Mouse (Mus musculus) megakaryocyte-erythroid progenitor cell, adult 5-6 weeks (primary cell): ENCODE results near the gene Gm10203. TPM values are rescaled to one million over a fixed set of nuclear protein-coding genes. Genes with fewer than 3 reads are reported as not detected.
"Not testable (repeated sequence)": the region's sequence is repeated elsewhere in the genome, so short reads cannot be mapped to it uniquely, and the experiment has no call there.

Experiments
- ATAC-seq: replicated peaks from 2 replicates; pipeline ENCODE4 v1.8.0; 2016; ENCODE audit warnings: mild to moderate bottlenecking, inconsistent platforms; ENCODE audit not compliant: severe bottlenecking, poor library complexity, low FRiP score, low TSS enrichment
- total RNA-seq, 2 experiments: library from RNA; stranded (forward) in 1 of 2; stranded (reverse) in 1 of 2; fragments of 200-1000, 215-1000 nt in 1 of 2; fragments of >200 nt in 1 of 2; fragmentation: Nextera tagmentation in 1 of 2; gene quantifications; 2 replicates each; pipeline ENCODE4 v1.2.3; 2014 to 2017

Gene Gm10203
- total RNA-seq, 2 experiments from 2014 or later = not detected

DNA sequence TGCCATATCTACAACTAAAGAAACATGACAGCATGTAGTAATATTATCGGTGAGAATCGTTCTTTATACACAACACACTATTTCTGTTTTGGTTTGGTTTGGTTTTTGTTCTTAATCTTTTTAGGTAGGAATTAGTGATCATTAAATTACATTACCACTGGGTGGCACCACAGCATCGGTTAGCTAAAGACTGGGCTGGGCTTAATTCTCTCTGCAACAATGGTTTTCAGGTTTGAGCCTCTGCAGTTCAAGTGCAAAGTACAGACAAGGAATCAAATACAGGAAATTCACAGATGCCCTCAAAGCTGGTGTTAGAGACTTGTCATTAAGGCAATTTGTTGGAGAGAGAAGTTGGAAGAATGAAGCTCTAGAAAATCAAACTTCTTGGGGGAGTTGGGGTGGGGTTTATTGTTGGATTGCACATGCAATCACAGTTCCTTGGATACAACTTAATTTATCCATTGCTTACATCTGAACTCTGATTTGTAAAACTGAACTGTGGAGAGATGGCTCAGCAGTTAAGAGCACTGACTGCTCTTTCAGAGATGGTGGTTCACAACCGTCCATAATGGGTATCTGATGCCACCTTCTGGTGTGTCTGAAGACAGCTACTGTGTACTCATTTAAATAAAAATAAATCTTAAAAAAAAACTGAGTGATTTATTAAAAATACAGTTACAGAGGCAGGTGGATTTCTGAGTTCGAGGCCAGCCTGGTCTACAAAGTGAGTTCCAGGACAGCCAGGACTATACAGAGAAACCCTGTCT is 2.5 kb downstream of the Gm10203 start:
- ATAC-seq = peak; percentile 96

DNA sequence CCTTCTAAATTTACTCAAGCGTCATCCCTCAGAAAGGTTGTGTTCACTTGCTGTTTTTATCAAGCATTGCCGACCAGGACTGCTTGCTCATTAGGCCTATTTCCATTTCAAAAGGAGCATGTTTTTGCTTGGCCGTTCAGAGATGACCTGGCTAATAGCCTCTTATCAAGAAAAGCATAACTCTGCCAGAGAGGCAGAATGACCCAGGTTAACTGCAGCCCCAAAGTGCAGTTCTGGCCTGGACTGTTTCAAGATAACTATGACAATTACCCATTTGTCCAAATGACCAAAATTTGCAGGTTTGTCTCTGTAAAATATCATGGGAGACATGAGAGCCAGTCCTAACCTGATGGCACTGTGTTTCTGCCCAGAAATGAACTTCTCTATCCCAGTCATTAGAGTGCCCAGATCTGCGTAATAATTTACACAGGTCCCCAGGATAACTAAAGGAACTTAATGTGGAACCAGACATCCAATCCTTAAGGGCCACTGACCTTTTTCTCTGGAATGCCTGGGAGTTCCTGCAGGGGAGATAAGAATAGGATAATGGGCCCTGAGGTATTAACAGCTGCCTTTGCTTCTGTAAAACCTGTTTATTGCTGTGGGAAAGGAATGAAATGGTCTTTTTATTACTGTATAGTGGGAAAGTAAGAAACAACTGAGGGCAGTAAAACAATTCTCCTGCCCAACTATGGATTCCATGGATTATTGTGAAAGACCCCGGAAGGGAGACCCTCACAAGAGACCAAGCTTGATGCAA is 4.6 kb downstream of the Gm10203 start:
- no peak for ATAC-seq

DNA sequence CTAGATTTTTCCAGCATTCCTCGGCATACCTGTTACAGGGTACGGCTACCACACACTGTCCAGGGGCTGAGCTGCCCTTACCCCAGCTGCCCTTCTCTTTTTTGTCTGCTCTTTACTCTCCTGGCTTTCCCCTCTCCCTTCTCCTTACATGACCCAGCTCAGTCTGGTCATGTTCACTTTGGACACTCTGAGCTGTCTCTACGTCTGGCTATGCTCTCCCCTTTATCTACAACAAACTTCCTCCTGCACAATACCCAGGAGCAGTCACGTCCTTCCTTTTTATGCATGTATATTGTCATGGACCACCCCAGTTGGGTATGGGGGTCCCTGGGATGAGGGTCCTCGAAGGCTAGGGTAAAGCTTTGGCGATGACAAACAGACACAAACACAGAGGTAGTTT is 5.7 kb downstream of the Gm10203 start:
- ATAC-seq = no peak

DNA sequence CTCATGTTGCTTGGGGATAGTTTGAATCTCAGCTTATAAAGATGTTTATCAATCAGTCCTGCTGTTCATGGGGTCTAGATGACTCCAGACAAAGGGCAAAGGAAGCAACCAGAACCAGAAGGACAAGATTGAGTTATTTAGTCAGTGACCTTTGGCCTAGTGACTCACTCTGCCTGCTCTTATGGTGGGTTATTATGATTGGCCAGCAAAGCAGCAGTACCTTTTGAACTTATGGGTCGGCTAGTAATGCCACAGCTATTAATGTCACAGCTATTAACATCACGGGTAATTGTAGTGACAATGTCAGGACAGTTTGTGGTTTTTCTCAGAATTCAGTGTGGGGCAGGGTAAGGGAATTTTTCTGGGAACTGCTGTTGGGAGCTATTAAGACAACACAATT is 8.0 kb downstream of the Gm10203 start:
- ATAC-seq = no peak

DNA sequence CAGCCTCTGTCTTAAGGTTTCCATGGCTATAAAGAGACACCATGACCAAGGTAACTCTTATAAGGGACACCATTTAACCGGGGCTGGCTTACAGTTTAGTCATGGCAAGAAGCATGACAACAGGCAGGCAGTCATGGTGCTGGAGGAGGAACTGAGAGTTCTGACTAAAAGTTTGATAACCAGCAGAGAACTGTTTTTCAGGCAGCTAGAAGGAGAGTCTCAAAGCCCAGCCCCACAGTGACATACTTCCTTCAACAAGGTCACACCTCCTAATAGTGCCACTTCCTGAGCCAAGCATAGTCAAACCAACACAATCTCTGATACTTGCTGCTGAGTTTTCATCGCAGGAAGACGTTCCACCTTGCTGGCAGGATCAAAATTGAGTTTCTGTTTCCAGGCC is 9.0 kb downstream of the Gm10203 start:
- no peak for ATAC-seq

DNA sequence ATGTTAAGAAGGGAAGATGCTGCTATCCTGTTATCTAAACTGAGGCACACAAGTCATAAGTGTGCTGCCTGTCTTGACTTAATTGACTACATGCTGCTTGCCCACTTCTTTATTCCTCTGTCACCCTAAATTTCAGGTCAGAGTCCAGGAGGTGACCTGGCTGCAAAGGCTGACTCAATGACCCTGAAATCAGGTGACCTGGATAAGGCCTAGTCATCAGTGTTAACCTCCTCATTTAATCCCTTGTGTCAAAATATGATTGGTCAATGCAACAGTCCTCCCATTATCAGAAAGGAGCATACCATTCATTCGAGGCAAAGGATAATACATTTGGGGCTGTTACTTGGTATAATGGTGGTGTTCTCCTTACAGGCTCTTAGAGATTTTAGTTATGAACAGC is 9.5 kb downstream of the Gm10203 start, which contains the start of gene Etfbkmt:
Etfbkmt (plus strand) TSS at position 379 of the 400 bp plus-strand sequence.
- ATAC-seq = no peak

DNA sequence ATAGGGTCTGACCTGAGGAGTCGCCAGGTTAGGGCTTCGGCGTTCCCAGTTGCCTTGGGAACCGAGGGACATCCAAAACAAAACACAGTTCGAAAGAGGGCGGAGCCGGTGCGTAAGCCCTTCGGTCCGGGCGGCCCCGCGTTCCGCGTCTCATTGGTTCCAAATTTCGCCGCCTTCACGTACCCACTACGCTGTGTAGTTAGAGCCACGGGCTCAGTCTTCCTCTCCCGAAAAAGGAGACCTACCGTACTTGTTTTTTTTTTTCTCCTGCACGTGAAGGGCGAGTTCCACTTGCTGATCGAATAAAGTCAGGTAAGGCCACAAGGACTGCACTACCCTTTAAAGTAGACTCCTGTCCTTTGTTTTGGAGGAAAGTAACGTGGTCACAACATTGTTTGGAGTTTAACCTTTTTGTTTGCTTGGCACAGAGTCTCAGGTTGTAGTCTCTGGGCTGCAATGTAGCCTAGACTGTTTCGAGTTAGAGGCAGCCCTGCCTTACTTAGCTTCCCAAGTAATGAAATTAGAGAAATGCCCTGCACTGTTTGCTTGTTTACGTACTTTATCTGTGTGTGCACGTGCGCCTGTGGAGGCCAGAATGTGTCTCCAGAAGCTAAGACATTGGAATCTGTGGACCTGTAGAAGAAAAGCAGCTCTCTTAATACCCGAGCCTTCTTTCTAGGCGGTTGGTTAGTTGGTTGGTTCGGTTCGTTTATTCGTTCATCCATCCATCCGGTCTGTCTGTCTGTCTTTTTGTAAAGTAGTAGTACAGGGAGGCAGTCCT is 11.6 kb downstream of the Gm10203 start:
- peak; percentile 94 for ATAC-seq

DNA sequence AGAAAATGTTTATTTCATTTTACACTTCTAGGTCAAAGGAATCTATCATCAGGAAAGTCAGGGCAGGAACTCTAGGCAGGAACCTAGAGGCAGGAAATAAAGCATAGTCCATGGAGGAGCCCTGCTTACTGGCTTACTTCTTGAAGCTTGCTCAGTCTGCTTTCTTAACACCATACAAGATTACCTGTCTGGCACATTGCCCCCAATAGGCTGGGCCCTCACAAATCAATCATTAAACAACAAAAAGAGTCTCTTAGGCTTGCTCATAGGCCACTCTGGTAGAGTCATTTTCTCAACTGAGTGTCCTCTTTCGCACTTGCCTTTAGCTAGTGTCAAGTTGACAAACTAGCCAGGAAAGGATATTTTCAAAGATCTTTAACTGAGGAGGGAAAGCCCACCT is 15.2 kb downstream of the Gm10203 start:
- no peak for ATAC-seq

DNA sequence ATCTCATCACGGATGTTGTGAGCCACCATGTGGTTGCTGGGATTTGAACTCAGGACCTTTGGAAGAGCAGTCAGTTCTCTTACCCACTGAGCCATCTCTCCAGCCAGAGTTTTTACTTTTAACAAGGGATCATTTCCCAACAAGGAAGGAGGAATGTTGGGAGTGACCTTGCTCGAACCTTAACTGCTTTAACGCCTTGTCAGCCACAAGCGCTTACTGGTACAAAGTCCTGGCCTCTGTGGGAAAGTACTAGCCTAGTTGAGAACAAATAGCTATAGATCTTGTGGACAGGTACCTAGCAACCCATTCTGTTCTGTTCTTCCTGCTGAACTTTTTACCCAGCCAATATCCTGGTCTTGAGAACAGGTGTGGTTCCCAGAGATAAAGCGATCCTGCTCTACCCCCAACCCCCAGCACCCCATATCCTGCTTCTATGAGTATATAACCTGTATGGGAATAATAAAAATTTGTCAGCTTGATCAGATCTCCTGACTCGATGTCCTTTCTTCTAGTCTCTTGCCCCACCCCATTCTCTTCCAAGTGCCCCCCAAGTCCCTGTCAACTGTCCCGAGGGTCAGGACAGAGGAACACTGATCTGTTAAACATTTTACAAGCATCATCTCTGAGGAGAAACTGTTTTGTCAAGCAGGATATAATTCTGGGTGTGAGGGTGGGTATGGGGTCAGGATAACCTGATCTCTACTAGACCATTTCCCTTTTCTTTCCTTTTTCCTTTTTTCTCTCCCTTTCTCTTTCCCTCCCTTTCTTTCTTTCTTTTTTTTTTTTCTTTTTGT is 18.7 kb downstream of the Gm10203 start:
- ATAC-seq = no peak

DNA sequence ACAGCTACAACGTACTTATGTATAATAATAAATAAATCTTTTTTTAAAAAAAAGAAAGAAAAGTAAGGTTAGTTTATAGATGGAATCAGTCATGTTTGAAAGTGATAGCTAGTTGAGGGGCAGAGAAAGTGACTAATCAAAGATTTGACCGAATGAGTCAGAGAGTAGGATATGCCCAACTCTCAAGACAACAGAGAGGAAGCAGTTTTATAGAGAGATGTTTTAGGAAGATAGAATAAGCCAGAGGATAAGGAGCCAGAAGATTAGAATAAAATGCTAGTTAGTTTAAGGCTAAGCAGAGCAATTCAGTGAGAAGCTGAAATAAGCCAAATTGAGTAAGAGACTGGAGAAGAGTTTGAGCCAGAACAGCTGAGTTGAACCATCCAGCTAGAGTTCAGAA is 22.1 kb downstream of the Gm10203 start:
- no peak for ATAC-seq

DNA sequence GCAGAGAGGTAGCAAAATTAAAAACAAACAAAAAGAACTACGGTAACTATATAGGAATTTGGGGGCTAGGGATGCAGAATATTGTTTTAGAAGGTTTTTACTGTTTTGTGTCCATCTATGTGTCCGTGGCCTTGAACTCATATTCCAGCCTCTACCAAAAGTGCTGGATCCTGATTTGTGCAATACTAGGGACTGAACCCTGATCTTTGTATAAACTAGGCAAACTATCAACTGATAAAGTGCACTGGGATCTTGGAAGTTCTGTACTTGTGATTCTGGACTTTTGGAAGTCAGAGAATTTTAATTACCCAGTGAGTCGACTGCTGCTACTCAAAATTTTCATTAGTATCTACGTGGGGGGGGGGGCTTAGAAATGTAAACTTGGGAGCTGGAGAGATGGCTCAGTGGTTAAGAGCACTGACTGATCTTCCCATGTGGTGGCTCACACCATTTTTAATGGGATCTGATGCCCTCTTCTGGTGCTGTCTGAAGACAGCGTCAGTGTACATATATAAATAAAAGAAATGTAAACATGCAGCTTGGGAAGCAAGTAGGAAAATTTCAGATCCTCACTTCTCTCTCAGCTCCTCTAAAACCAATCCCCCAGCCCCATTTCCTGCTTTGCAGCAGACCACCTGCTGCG is 23.6 kb downstream of the Gm10203 start:
- no peak for ATAC-seq

DNA sequence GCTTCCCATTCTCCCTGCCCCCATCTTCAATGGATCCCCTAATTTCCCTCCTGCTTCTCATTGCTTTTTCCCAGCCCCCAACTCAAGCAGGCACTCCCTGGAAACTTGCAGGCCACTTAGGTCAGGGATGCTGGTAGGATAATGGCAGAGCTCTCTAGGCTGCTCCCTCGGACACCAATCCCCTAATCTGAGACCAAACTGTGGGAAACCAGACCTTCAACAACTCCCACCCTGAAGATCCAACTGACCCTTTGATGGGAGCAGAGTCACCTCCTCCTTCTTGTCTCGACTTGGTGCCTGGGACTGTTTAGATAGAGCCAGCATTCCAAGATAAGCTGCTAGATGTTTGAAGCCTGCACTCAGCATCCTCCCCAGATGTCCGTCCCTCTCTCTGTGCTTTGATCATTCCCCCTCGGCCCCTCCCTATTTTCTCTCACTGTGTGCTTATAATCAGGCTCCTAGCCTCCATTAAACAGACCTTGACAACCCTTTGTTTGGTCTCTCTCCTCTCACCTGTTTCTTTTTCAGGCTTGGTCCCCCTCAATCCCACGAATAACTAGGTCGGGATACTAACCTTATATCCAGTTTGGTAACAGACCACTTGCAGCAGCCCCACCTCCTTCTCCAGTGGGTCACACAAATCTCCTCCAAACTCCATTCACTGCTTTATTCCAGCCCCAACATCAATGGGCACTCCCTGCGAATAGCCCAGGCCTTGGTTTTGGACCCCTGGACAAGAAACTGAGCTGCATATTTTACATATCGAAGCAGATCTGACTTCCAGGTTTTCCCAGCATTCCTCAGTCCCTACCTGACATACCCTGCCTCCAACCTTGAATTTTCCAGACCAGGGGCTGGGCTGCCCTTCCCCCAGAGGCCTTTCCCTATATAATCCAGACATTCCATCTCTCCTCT is 24.4 kb downstream of the Gm10203 start:
- no peak for ATAC-seq

DNA sequence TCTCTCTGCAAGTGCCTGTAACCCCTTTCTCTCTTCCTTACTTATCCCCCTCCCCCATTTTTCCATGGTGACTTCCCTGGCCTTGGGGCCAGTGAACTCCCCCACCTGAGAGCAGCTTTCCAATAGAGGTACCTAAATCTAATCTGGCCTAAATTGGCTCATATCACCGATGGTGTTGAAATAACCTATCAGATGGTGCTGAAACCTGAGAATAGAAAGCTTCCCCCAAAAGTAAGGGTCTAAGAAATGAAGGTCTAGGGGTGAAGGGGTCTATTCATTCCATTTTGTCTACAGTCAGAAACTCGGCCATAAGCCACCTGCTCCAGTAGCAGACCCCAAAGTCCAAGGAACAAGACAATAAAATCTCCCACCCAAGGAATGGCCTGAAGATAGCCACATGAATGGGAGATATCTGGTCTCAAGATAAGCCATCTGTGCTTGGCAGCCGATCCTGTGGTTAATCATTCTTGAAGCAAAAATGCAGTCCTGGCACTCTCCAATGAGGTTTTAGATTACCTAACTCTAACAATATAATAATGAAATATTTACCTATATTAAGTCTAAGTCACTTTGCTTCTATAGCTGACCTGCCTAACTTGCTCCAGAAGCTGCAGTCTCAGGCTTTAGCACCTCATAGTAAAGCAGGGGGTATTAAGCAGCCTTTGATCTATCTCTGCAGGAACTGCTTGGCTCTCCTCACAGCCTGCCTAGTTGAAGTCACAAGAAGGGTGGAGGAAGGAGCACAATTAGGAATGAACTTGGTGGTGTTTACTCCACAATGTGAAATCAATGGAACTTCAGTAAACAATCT is 25.3 kb downstream of the Gm10203 start:
- ATAC-seq = peak; percentile 83

DNA sequence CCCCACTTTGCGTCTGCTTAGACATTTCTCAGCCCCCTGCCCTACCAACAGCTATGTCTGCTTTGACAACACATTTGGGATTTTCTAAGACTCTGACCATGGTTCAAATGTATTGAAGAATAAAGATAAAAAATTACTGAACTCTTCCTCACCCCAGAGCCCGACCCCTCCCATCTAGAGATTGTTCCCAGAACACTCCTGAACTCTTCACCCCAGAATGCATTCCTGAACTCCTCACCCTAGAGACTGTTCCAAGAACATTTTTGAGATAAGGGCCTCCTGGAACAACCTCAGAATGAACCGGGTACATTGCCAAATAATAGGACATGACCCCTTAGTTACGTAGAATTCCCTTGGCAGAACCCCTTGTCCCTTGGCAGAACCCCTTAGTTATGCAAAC is 37.1 kb downstream of the Gm10203 start:
- not testable (repeated sequence) for ATAC-seq

DNA sequence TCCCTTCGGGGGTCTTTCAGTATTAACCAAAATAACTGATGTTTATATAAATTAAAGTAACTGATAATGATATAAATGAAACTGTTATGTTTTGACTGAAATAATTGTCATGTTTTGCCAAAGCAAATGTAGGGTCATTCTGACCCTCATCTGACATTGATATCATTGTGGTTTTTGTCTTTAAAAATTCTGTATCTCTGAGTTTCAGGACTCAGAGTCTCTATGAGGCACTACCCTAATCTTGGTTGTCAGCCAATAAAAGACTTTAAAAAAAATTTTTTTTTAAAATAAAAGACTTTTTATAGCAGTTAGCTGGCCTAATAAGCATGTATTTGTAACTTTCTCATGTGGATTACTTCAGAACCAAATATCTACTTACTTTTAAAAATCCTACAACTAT is 37.7 kb downstream of the Gm10203 start:
- ATAC-seq = peak; percentile 65

DNA sequence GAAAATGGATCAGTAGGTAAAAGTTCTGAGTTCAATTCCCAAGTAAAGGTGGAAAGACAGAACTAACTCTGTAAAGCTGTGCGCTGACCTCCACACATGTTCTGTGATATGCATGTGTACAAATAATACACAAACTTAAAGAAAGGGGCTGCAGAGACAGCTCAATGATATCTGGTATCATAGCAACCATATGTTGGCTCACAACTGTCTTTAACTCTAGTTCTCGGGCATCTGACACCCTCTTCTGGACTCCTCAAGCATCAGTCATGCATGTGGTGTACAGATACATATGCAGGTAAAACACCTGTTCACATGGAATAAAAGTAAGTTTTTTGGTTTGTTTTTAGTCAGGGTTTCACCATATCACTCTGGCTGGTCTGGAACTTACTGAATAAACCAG is 38.5 kb downstream of the Gm10203 start:
- peak; percentile 77 for ATAC-seq

DNA sequence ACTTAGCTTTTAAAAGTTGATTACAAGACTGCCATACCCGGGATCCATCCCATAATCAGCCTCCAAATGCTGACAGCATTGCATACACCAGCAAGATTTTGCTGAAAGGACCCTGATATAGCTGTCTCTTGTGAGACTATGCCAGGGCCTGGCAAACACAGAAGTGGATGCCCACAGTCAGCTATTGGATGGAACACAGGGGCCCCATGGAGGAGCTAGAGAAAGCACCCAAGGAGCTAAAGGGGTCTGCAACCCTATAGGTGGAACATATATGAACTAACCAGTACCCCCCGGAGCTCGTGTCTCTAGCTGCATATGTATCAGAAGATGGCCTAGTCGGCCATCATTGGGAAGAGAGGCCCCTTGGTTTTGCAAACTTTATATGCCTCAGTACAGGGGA is 40.0 kb downstream of the Gm10203 start:
- ATAC-seq = not testable (repeated sequence)
